Mouse (Mus musculus): ENCODE measurements around the gene Cpt1b.

Cpt1b gene

GRCm38 (mm10) chr15:89377938-89378828 is 47.5 kb downstream of the Cpt1b start:
- no peak for DNase-seq

GRCm38 (mm10) chr15:89377362-89377761 is 48.3 kb downstream of the Cpt1b start:
- DNase-seq, result no peak

GRCm38 (mm10) chr15:89376957-89377356 is 48.7 kb downstream of the Cpt1b start, which contains the start of gene Tymp:
Tymp (minus strand) TSS chr15:89377039.
- DNase-seq, result no peak

GRCm38 (mm10) chr15:89376040-89376439 is 49.6 kb downstream of the Cpt1b start:
- DNase-seq, result no peak

- DNase-seq, result no peak
Observed at GRCm38 (mm10) chr15:89374801-89375534, 50.7 kb downstream of the Cpt1b start.

- no peak for DNase-seq
Observed at GRCm38 (mm10) chr15:89374340-89374739, 51.3 kb downstream of the Cpt1b start.

- peak; percentile 97 for DNase-seq
Observed at GRCm38 (mm10) chr15:89373762-89374248, 51.9 kb downstream of the Cpt1b start, which contains the start of gene Sco2. Sco2 (minus strand) TSS chr15:89373846.

- DNase-seq, result peak; percentile 95
Observed at GRCm38 (mm10) chr15:89373027-89373761, 52.5 kb downstream of the Cpt1b start.

GRCm38 (mm10) chr15:89372536-89372935 is 53.1 kb downstream of the Cpt1b start:
- DNase-seq, result no peak

GRCm38 (mm10) chr15:89372068-89372467 is 53.6 kb downstream of the Cpt1b start:
- DNase-seq, result no peak

All from lung, postnatal 36 days (tissue).